In the genomic region with DNA sequence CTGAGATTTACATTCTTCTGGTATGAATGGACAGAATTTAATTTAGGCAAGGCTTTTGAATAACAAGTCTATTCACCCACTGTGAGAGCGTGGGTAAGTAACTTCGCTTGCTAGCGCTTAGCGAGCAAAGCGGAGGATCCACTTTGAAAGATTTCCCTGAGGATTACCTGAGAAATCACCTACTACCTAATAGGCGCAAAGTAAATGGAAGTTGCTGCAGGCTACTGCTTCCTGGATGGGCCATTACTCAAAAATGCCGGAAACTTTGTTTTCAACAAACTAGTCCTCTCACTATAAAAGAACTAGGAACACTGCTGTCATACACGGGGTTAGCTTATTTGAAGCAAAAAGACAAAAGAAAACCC, we compare ENCODE assay signal across 8 mouse cellular contexts. TPM values are rescaled to one million over a fixed set of nuclear protein-coding genes. Genes with fewer than 3 reads are reported as not detected.
DNase-seq lines count a peak whose midpoint lies in the region; ATAC-seq and TF ChIP-seq lines count a peak whose summit lies in the region.

No protein-coding gene starts in this region.

- H3K4me1 ChIP-seq in kidney, embryonic 15.5 days: no peaks in the 10 kb centered on the region
- no peaks in the 10 kb centered on the region for H3K4me1 ChIP-seq in cortical plate, adult 2 months (ENCODE audit: control insufficient read depth, insufficient read depth, low read length)
- H3K4me1 ChIP-seq in midbrain, embryonic 16.5 days (ENCODE audit: control insufficient read depth, insufficient read depth, low read length): no peaks in the 10 kb centered on the region

- H3K9ac ChIP-seq in kidney, embryonic 15.5 days: peak overlapping the region; percentile 39; the same call in 1 of the 2 replicates
- no peak overlapping the region for H3K9ac ChIP-seq in midbrain, embryonic 16.5 days (ENCODE audit: low read depth, low read length)

- 17% methylated on average over 8 of the region's 8 CpGs for WGBS in kidney, embryonic 15.5 days
- 19% methylated on average over 8 of the region's 8 CpGs for WGBS in midbrain, embryonic 16.5 days

- peak overlapping the region; percentile 56 for H3K4me2 ChIP-seq in kidney, embryonic 15.5 days
- peak overlapping the region; percentile 79 for H3K4me2 ChIP-seq in midbrain, embryonic 16.5 days (ENCODE audit: low read length)

- peaks cover 11% of the 10 kb centered on the region; the same call in 1 of the 2 replicates for H3K27me3 ChIP-seq in kidney, embryonic 15.5 days
- no peaks in the 10 kb centered on the region; the same call in 1 of the 2 replicates for H3K27me3 ChIP-seq in midbrain, embryonic 16.5 days (ENCODE audit: control insufficient read depth, insufficient read depth, low read depth, low read length)

- no peak for TF ChIP-seq POLR2A in cortical plate, adult 2 months (IDR thresholded peaks at IDR 0.05; ENCODE audit: extremely low read depth, insufficient read depth, low read length)

- no peaks in the 10 kb centered on the region for H3K9me3 ChIP-seq in kidney, embryonic 15.5 days (replicated peaks)
- no peaks in the 10 kb centered on the region for H3K9me3 ChIP-seq in midbrain, embryonic 16.5 days (replicated peaks; ENCODE audit: control insufficient read depth, low read length, poor library complexity, severe bottlenecking)

- DNase-seq in kidney, adult 18-20 months: no peak
- DNase-seq in adrenal gland, postnatal 4 days (ENCODE audit: low spot score in 2 of 2): no peak
- no peak for DNase-seq in cerebellum, postnatal 10 days
- no peak for DNase-seq in MN1 (ENCODE audit: low spot score)

- peak overlapping the region; percentile 56 for H3K4me3 ChIP-seq in kidney, embryonic 15.5 days (replicated peaks)
- peak overlapping the region; percentile 80 for H3K4me3 ChIP-seq in cortical plate, adult 2 months (ENCODE audit: insufficient read depth, low read length)
- H3K4me3 ChIP-seq in midbrain, embryonic 16.5 days (ENCODE audit: low read depth, low read length): peak overlapping the region; percentile 47

- H3K36me3 ChIP-seq in kidney, embryonic 15.5 days: no peaks in the 10 kb centered on the region
- H3K36me3 ChIP-seq in midbrain, embryonic 16.5 days (ENCODE audit: control insufficient read depth, insufficient read depth, low read length): no peaks in the 10 kb centered on the region

- no peak for TF ChIP-seq CTCF in cortical plate, adult 2 months (IDR thresholded peaks at IDR 0.05; ENCODE audit: extremely low read depth, insufficient read depth, low read length)

- peak; percentile 61 for ATAC-seq in kidney, embryonic 15.5 days (replicated peaks; ENCODE audit: low FRiP score)
- ATAC-seq in inflammation-experienced regulatory T-cells, adult 6 months: peak; percentile 47
- ATAC-seq in midbrain, embryonic 16.5 days: no peak

- no peak overlapping the region; the same call in 1 of the 2 replicates for H3K27ac ChIP-seq in kidney, embryonic 15.5 days
- no peak overlapping the region for H3K27ac ChIP-seq in cortical plate, adult 2 months (ENCODE audit: insufficient read depth, low read length)
- no peak overlapping the region for H3K27ac ChIP-seq in midbrain, embryonic 16.5 days (ENCODE audit: low read length)

RNA-seq across cellular contexts. Expression of gene Tbc1d8b, which starts 0.4 kb away (rescaled TPM):
- polyA plus RNA-seq in kidney, embryonic 15.5 days (2015; fragmentation: Nextera tagmentation; extraction: Ambion mirVana): 3.0 and 3.3 TPM in 2 replicates
- polyA plus RNA-seq in cortical plate, adult 2 months (2012; rRNA removed): 1.5 and 2.0 TPM in 2 replicates
- polyA plus RNA-seq in inflammation-experienced regulatory T-cells, adult 6 months (2017; shearing (Covaris generic)): 1 to 10 TPM; 5.2 to 5.9 (median 5.9) TPM
- polyA plus RNA-seq in midbrain, embryonic 16.5 days (2015; fragmentation: Nextera tagmentation; extraction: Ambion mirVana): 0.31 and 0.39 TPM in 2 replicates
- 1 to 10 TPM; 7.8 to 7.9 TPM for total RNA-seq in adrenal gland, postnatal 4 days (2021)

RNA-seq across cellular contexts. Expression of gene Gm15013, which starts 29.9 kb away (rescaled TPM):
- 0.28 TPM in 1 of 2 replicates, not detected in the other for polyA plus RNA-seq in kidney, embryonic 15.5 days (2015; fragmentation: Nextera tagmentation; extraction: Ambion mirVana)
- not detected in 2 replicates for polyA plus RNA-seq in cortical plate, adult 2 months (2012; rRNA removed)
- polyA plus RNA-seq in inflammation-experienced regulatory T-cells, adult 6 months (2017; shearing (Covaris generic)): 1 to 10 TPM; 1.4 to 4.1 (median 1.7) TPM
- 0.27 TPM in 1 of 2 replicates, not detected in the other for polyA plus RNA-seq in midbrain, embryonic 16.5 days (2015; fragmentation: Nextera tagmentation; extraction: Ambion mirVana)
- not detected for total RNA-seq in adrenal gland, postnatal 4 days (2021)
